Mouse (Mus musculus) CD4-positive helper T cell, adult 2 months (primary cell): Measurements from ENCODE around the gene Tcam1.

Experiments
- DNase-seq: peaks from one replicate; pipeline ENCODE4 v3.0.0-alpha.2; 2012; ENCODE audit warnings: low read depth, missing footprints, low spot score

Tcam1 gene

GRCm38 (mm10) chr11:106273311-106273684, 3.2 kb upstream of the Tcam1 start:
- DNase-seq = no peak

GRCm38 (mm10) chr11:106273811-106274210, 2.7 kb upstream of the Tcam1 start:
- DNase-seq = no peak

- DNase-seq = no peak
Observed at GRCm38 (mm10) chr11:106274374-106274773, 2.1 kb upstream of the Tcam1 start.

GRCm38 (mm10) chr11:106274971-106275411, 1.5 kb upstream of the Tcam1 start:
- no peak for DNase-seq

- DNase-seq = no peak
Observed at GRCm38 (mm10) chr11:106282452-106282851, 6.0 kb downstream of the Tcam1 start.

GRCm38 (mm10) chr11:106283371-106283770, 6.9 kb downstream of the Tcam1 start:
- no peak for DNase-seq

GRCm38 (mm10) chr11:106284126-106284525, 7.7 kb downstream of the Tcam1 start:
- DNase-seq = no peak

- no peak for DNase-seq
Observed at GRCm38 (mm10) chr11:106286206-106286605, 9.7 kb downstream of the Tcam1 start.

- no peak for DNase-seq
Observed at GRCm38 (mm10) chr11:106286987-106287386, 10.5 kb downstream of the Tcam1 start.

GRCm38 (mm10) chr11:106289369-106289768, 12.9 kb downstream of the Tcam1 start:
- no peak for DNase-seq

GRCm38 (mm10) chr11:106290376-106290775, 13.9 kb downstream of the Tcam1 start:
- no peak for DNase-seq

GRCm38 (mm10) chr11:106291861-106292260, 15.4 kb downstream of the Tcam1 start:
- no peak for DNase-seq

- no peak for DNase-seq
Observed at GRCm38 (mm10) chr11:106301765-106302164, 25.3 kb downstream of the Tcam1 start, which contains the start of gene Gh. TSS of gene Gh (minus strand) at chr11:106301865.

GRCm38 (mm10) chr11:106302634-106303033, 26.2 kb downstream of the Tcam1 start:
- peak; percentile 78 for DNase-seq

- DNase-seq = no peak
Observed at GRCm38 (mm10) chr11:106305348-106306064, 29.0 kb downstream of the Tcam1 start.

- DNase-seq = no peak
Observed at GRCm38 (mm10) chr11:106306065-106306385, 29.6 kb downstream of the Tcam1 start.

GRCm38 (mm10) chr11:106306758-106307157, 30.3 kb downstream of the Tcam1 start:
- DNase-seq = no peak

GRCm38 (mm10) chr11:106307432-106307831, 31.0 kb downstream of the Tcam1 start:
- no peak for DNase-seq

GRCm38 (mm10) chr11:106308162-106308561, 31.7 kb downstream of the Tcam1 start:
- no peak for DNase-seq

- DNase-seq = no peak
Observed at GRCm38 (mm10) chr11:106310123-106310522, 33.7 kb downstream of the Tcam1 start.

GRCm38 (mm10) chr11:106313533-106313932, 37.1 kb downstream of the Tcam1 start:
- DNase-seq = no peak

- DNase-seq = no peak
Observed at GRCm38 (mm10) chr11:106314333-106314812, 37.9 kb downstream of the Tcam1 start, which contains the start of gene Cd79b. TSS of gene Cd79b (minus strand) at chr11:106314762.

GRCm38 (mm10) chr11:106316416-106316815, 39.9 kb downstream of the Tcam1 start:
- DNase-seq = no peak

- DNase-seq = peak; percentile 26
Observed at GRCm38 (mm10) chr11:106317801-106318200, 41.3 kb downstream of the Tcam1 start.
